Mouse (Mus musculus): Measurements from ENCODE around the gene Slc3a2.

Slc3a2 gene

DNA sequence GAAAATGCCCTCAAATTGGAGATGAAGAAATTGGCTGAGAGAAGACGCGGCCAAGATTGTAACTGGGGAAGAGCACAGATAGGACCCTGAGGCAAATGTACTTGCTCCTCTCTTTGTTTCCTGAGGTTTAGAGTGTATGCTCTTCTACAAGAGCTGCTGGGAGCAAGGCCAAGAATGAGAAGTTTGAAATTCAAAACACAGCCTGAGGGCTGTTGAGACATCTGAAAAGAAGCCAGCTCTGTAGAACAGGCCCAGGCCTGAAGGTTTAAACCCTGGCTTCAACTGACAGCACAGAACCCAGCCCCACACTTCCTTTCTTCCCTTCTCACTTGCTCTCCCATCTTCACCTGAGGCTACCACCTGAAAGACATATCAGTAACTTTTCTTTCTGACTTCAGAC is 13.1 kb downstream of the Slc3a2 start:
- no peak for DNase-seq (ENCODE audit: low read depth)

DNA sequence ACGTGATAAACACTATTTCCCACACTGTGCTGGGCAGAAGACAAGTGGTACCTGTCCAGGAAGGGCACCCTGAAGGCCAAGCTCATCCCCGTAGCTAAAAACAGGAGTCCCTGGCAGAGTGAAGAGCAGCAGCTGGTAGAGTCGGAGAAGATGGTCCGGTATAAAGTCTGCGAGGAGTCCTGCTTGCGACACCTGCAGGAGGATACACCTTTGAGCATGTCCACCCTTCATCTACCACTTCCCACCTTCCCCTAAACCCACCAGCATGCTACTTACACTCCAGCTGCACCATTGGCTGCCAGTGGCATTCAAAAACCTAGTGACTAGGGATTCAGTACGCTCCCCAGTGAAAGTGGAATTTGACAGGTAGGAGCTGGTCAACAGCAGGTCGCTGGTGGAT is 14.2 kb downstream of the Slc3a2 start:
- no peak for DNase-seq (ENCODE audit: low read depth)

DNA sequence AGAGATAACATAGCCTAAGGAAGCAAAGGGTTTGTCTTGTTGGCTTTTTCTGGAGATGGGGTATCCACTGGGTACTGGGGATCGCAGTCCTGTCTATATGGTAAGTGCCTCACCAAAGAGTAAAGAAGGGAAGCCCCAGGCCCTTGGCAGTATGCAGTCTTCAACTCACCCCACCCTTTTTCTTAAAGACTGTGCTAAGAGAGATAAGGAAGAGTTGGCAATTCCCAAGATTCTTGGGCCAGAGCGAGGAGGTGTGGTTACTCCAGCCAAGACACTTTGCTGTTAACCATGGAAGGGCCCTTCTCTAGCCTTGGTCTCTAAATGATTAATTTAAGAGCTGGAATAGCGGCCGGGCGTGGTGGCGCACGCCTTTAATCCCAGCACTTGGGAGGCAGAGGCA is 16.2 kb downstream of the Slc3a2 start:
- no peak for DNase-seq (ENCODE audit: low read depth)

- no peak for DNase-seq (ENCODE audit: low read depth)
These were observed 17.0 kb downstream of the Slc3a2 start for GRCm38 (mm10) chr19:8706132-8706667.

GRCm38 (mm10) chr19:8705026-8705708 is 18.0 kb downstream of the Slc3a2 start:
- DNase-seq (ENCODE audit: low read depth) = no peak

DNA sequence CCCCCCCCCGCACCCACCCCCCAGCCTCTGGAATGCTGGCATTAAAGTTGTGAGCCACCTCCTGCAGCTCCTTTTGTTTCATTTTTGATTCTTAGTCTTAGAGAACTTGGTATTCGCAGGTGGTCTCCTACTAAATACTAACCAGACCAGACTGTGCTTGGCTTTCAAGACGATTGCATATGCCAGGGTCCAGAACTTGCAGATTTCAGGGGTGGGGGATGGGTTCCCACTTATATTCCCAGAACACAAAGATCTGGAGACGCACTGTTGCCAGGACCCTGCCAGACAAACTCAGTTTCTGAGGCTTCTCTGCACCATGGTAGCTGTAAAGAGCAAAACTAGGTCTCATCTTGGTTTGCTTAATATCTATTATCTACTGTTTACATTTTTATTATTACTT is 19.6 kb downstream of the Slc3a2 start:
- no peak for DNase-seq (ENCODE audit: low read depth)

DNA sequence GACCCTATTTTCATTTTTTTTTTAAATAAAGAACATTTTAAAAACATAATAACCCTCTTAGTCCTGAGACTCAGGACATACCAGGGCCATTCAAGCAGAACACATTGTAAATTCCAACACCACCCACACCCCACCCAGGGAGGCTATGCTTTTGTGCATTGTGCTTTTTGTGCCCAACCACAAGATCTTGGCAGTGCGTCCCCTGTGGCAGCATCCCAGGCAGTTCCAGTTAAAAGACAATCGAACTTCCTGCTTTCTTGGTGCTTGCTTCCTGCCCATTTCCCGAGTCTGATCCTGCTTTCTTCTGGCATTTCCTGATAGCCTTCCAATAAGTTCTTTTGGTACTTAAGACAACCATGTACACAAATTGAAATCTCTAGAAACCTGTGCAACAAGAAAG is 20.7 kb downstream of the Slc3a2 start:
- no peak for DNase-seq (ENCODE audit: low read depth)

DNA sequence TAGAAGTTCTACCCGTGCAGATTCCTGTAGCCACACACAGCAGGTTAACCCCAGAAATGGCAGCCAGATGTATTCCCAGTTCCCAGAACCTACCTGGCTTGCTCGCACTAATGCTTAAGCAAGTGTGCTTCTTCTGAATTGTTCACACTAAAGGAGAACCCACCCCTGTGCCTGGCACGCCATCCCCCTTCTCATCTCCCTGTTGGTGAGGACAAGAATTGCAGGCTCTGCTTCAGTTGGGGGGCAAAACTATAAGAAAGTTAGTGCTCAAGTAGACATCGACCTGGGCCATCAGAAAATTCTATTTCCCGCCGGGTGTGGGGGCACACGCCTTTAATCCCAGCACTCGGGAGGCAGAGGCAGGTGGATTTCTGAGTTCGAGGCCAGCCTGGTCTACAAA is 23.5 kb downstream of the Slc3a2 start:
- DNase-seq (ENCODE audit: low read depth) = no peak

DNA sequence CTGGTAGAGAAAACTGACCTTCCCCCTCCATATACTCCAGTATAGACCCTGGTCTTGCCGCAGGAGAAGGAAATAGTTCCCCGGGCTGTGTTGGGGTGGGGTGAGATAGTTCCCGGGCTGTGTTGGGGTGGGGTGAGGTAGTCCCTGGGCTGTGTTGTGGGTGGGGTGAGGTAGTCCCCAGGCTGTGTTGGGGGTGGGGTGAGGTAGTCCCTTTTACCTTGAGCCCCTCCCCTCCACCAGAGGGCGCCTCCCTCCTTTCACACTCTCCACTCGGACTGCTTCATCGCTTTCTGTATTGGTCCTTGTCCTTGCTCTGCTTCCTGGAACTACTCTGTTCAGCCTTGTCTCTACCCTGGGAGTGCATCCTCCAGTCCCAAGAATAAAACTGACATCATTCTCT is 27.8 kb downstream of the Slc3a2 start:
- DNase-seq (ENCODE audit: low read depth) = peak; percentile 81

- DNase-seq (ENCODE audit: low read depth) = no peak
These were observed 30.4 kb downstream of the Slc3a2 start for GRCm38 (mm10) chr19:8692740-8693139.

- no peak for DNase-seq (ENCODE audit: low read depth)
These were observed 31.2 kb downstream of the Slc3a2 start for GRCm38 (mm10) chr19:8691871-8692539.

DNA sequence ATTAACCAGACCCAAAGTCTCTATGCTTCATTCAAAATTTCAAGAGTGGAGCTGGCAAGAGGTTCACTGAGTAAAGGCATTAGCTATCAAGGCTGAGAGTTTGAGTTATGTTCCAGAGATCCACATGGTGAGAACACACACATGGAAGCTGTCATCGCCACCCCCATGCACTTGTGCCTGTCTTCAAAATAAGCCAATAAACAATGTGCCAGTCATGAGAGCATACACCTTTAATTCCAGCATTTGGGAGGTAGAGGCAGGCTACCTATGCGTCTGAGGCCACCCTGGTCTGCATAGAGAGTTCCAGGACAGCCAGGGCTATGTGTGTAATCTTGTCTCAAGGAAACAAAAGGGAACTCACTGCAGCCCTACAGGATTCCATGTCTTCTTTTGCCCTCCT is 39.5 kb downstream of the Slc3a2 start:
- DNase-seq (ENCODE audit: low read depth) = no peak

GRCm38 (mm10) chr19:8682996-8683395 is 40.2 kb downstream of the Slc3a2 start:
- DNase-seq (ENCODE audit: low read depth) = peak; percentile 91

DNA sequence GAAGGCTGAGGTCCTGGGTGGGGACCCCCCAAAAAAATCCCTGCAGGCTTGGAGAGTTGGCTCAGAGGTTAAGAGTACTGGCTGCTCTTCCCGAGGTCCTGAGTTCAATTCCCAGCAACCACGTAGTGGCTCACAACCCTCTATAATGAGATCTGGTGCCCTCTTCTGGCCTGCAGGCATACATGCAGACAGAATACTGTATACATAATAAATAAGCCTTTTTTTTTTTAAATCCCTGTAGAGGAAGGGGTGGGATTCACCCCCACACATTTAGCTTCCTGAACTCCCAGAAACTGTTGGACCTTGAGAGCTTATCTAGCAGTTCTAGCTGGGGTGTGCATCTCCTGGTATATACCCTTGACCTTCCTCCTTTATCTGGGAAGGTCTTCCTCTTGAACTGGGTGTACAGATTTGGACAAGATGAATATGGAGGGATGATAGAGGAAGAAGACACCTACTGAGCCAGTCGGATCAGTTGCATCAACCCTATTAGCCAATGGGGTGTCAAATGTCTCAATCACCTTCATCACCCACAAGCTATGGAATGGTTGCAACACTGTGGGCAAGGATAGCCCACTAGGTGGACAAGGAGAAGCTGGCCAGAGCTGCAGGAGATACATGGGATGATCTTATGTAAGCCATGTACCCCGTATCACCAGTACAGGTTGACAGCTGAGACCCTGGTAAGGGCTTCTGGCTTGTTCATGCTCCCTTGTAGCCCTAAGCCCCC is 41.4 kb downstream of the Slc3a2 start:
- DNase-seq (ENCODE audit: low read depth) = no peak

- DNase-seq (ENCODE audit: low read depth) = no peak
These were observed 44.0 kb downstream of the Slc3a2 start for GRCm38 (mm10) chr19:8679031-8679779.

DNA sequence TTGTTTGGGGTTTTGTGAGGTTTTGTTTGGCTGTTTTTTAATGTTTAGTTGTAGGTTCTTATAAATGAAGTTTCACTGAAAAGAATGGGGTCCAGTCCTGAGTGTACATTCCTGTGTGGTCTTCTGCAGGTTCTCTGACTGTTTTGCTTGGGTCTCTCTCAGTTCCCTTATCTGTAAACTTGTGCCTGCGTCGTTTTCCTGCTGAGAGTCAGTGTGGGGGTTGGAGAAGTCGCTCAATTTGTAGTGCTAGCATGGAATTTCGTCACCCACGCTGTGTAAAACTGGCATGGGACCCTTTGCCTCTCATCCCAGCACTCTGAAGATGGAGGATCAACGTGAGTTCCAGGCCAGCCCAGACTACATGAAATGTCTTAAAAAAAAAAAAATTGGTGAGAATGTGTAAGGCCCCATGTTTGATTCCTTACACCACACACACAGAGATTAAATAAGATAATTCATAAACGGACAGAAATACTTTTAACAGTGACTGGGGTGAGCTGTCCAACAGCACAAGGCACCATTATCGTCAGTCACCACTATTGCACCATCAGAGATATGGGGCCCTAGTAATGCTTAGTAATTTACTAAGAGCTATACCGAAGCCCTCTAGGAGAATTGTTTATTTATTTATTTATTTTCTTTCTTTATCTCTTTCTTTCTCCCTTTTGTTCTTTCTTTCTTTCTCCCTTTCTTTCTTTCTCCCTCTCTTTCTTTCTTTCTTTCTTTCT is 49.7 kb downstream of the Slc3a2 start:
- DNase-seq (ENCODE audit: low read depth) = no peak

DNA sequence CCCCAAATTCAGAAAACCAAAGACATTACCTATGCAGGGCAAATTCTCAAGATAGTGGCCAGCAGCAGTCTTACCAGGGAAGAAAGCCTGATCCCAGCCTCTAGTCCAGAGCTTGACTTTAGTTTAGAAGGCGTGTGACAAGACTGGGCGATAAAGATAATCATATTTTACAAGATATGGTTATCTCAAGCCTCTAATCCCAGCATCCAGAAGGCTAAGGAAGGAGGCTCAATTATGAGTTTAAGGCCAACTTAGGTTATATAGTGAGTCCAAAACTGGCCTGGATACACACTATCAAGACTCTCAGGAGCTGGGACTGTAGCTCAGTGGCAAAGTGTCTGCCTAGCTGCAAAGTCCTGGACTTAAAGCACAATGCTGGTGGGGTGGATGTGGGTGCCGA is 50.3 kb downstream of the Slc3a2 start:
- DNase-seq (ENCODE audit: low read depth) = no peak

DNA sequence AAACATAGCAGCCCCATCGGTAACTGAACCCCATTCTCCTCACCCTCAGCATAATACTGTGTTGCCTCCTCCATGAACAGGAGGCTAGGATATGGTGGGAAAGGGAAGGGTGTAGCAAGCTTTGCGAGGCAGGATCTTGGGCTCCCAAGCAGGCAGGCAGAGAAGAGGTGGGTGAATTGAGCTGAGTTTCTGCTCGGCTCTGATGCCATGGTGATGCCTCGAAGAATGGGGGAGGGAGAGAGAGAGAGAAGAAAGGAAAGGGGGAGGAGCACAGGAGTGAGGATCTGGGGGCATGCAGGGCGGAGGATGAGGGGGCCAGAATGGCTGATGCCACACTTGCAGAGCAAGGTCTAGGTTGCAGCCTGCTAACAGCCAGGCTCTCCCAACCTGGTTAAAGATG is 57.4 kb downstream of the Slc3a2 start:
- no peak for DNase-seq (ENCODE audit: low read depth)

DNA sequence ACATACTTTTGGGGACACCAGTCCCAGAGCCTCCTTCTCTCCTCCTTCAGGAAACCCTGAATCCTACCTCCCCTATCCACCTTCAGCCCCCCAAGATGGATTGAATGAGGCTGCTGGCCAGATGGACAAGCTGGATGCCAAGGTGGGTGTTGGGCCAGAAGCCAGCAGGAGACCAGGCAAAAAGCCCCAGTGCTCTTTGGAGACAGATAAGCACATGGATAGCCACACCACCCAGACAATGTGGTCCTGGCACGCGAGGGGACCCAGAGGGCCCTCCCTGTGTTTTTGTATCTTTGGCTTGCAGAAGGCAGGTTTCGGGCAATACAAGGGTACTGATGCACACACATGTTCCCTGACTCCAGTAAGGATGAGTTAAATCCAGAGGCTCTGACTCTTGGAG is 58.3 kb downstream of the Slc3a2 start:
- no peak for DNase-seq (ENCODE audit: low read depth)

DNA sequence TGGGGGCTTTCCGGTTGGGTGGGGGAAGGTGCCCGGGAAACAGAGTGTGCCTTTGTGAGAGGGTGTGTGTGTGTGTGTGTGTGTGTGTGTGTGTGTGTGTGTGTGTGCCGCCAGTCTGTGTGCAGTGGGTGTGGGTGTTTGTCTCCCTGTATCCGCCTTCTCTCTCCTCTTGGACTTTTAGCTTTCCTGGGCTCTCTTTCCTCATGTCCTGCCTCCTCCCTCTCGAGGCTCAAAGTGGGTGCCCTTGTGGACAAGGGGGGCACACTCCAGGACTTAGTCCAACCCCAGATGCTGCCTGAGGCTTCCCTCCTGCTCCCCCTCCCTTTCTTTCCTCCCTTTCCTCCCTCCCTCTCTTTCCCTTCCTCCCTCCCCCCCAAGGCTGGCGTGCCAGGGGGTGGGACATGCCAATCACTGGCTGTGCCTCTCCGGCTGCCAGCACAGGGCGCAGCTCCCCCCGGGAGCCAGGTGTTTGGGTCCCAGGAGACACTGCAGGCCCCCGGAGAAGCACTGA is 59.2 kb downstream of the Slc3a2 start:
- no peak for DNase-seq (ENCODE audit: low read depth)

GRCm38 (mm10) chr19:8663360-8663839 is 59.8 kb downstream of the Slc3a2 start, which contains the start of gene Chrm1:
Chrm1 (plus strand) TSS chr19:8663789.
- no peak for DNase-seq (ENCODE audit: low read depth)
